Mouse (Mus musculus): ENCODE measurements around the gene Znrf3.

DNA sequence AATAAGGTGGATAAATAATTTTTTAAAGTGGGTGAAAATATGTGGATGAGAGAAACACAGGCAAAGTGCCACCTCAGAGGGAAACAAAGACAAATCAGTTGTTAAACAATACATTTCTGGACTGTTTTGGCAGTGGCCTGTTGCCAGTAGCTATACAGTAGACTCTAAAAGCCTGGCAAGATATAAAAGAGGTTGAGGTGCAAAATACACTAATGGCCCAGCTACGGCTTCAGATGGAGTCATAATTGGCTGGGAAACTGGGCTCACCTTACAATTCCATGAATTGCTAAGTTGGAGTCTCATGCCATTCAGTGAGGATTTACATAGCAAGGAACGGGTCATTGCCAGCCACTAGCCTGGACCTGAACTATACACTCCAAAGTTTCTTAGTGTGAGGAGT is 62.0 kb downstream of the Znrf3 start:
- TF ChIP-seq POLR2A (IDR thresholded peaks at IDR 0.05; ENCODE audit: borderline replicate concordance, control insufficient read depth, low read depth, low read length) = no peak
- no peak for TF ChIP-seq CTCF (IDR thresholded peaks at IDR 0.05; ENCODE audit: control insufficient read depth, insufficient read depth, low read length)

All from bone marrow, adult 2 months (tissue).